In genomic region chr1:93506944-93507676, GRCm38 (mm10) we compare ENCODE assay signal across 8 mouse cellular contexts. TPM values are rescaled to one million over a fixed set of nuclear protein-coding genes. Genes with fewer than 3 reads are reported as not detected.
DNase-seq lines count a peak whose midpoint lies in the region; ATAC-seq and TF ChIP-seq lines count a peak whose summit lies in the region.

No protein-coding gene starts in this region.

- TF ChIP-seq POLR2A in cortical plate, adult 2 months (IDR thresholded peaks at IDR 0.05; ENCODE audit: extremely low read depth, insufficient read depth, low read length): no peak

- H3K4me2 ChIP-seq in neural tube, embryonic 13.5 days: no peak overlapping the region

- H3K4me1 ChIP-seq in cortical plate, adult 2 months (ENCODE audit: control insufficient read depth, insufficient read depth, low read length): no peaks in the 10 kb centered on the region
- peaks cover 8% of the 10 kb centered on the region for H3K4me1 ChIP-seq in neural tube, embryonic 13.5 days (replicated peaks)

- no peaks in the 10 kb centered on the region for H3K27me3 ChIP-seq in neural tube, embryonic 13.5 days

- H3K9me3 ChIP-seq in neural tube, embryonic 13.5 days: no peaks in the 10 kb centered on the region

- H3K36me3 ChIP-seq in neural tube, embryonic 13.5 days: peaks cover 50% of the 10 kb centered on the region

- peak; percentile 24 for DNase-seq in adrenal gland, postnatal 14 days
- DNase-seq in adrenal gland, postnatal 4 days (ENCODE audit: low spot score in 2 of 2): no peak
- DNase-seq in left cerebral cortex, postnatal 14 days (ENCODE audit: low spot score in 2 of 2): peak; percentile 13 to 25
- no peak for DNase-seq in left cerebral cortex, adult 9 months (ENCODE audit: low spot score in 2 of 2)
- no peak for DNase-seq in frontal cortex, postnatal 14 days (ENCODE audit: low spot score in 2 of 2)

- intact Hi-C loops in left cerebral cortex, postnatal 14 days (cut with DNase I): no loop called here

- WGBS in neural tube, embryonic 13.5 days: 48% methylated on average over 10 of the region's 10 CpGs

- peak; percentile 31; the same call in 1 of the 2 replicates for TF ChIP-seq CTCF in cortical plate, adult 2 months (IDR thresholded peaks at IDR 0.05; ENCODE audit: extremely low read depth, insufficient read depth, low read length)

- H3K27ac ChIP-seq in cortical plate, adult 2 months (ENCODE audit: insufficient read depth, low read length): no peak overlapping the region
- H3K27ac ChIP-seq in neural tube, embryonic 13.5 days (replicated peaks): no peak overlapping the region

- peak; percentile 40 for ATAC-seq in inflammation-experienced regulatory T-cells, adult 6 months
- ATAC-seq in neural tube, embryonic 13.5 days (ENCODE audit: low read depth): 0 out of 2 replicates have a peak, but pooled peaks have one; percentile 54

- no peak overlapping the region for H3K4me3 ChIP-seq in cortical plate, adult 2 months (ENCODE audit: insufficient read depth, low read length)
- H3K4me3 ChIP-seq in neural tube, embryonic 13.5 days: no peak overlapping the region

- no peak overlapping the region for H3K9ac ChIP-seq in neural tube, embryonic 13.5 days

RNA-seq across cellular contexts. Expression of gene Farp2, which starts 4.8 kb away (rescaled TPM):
- 17.3 and 19.5 TPM in 2 replicates for total RNA-seq in adrenal gland, postnatal 14 days (2021)
- 10 to 100 TPM; 19.3 to 22.9 TPM for total RNA-seq in adrenal gland, postnatal 4 days (2021)
- total RNA-seq in left cerebral cortex, postnatal 14 days (2021): 10 to 100 TPM; 11.0 to 11.6 TPM
- polyA plus RNA-seq in cortical plate, adult 2 months (2012; rRNA removed): 4.1 and 5.1 TPM in 2 replicates
- 1 to 10 TPM in 1 of 3 experiments, under 1 TPM in 2; 0.71 to 2.2 (median 0.73) TPM for polyA plus RNA-seq in inflammation-experienced regulatory T-cells, adult 6 months (2017; shearing (Covaris generic))
- 6.3 and 6.5 TPM in 2 replicates for polyA plus RNA-seq in neural tube, embryonic 13.5 days (2015; fragmentation: Nextera tagmentation; extraction: Ambion mirVana)

RNA-seq across cellular contexts. Expression of gene Hdlbp, which starts 28.5 kb away (rescaled TPM):
- 321 and 334 TPM in 2 replicates for total RNA-seq in adrenal gland, postnatal 14 days (2021)
- 100 to 1,000 TPM; 306 to 308 TPM for total RNA-seq in adrenal gland, postnatal 4 days (2021)
- total RNA-seq in left cerebral cortex, postnatal 14 days (2021): 100 to 1,000 TPM; 159 to 165 TPM
- 92.1 and 93.3 TPM in 2 replicates for polyA plus RNA-seq in cortical plate, adult 2 months (2012; rRNA removed)
- 10 to 100 TPM; 49.3 to 72.0 (median 49.7) TPM for polyA plus RNA-seq in inflammation-experienced regulatory T-cells, adult 6 months (2017; shearing (Covaris generic))
- 83.9 and 85.7 TPM in 2 replicates for polyA plus RNA-seq in neural tube, embryonic 13.5 days (2015; fragmentation: Nextera tagmentation; extraction: Ambion mirVana)

Comparison
In these comparisons a context has a peak if more than half of its experiments do, and no peak if none do; other contexts are left out.
1. DNase-seq: peak in adrenal gland, postnatal 14 days (single experiment) and left cerebral cortex, postnatal 14 days (2 of 2); none in adrenal gland, postnatal 4 days (0 of 2), left cerebral cortex, adult 9 months (0 of 2) and frontal cortex, postnatal 14 days (0 of 2).